Mouse (Mus musculus): ENCODE data around the gene Tut7.
"Not testable (repeated sequence)": the region's sequence is repeated elsewhere in the genome, so short reads cannot be mapped to it uniquely, and the experiment has no call there.

DNA sequence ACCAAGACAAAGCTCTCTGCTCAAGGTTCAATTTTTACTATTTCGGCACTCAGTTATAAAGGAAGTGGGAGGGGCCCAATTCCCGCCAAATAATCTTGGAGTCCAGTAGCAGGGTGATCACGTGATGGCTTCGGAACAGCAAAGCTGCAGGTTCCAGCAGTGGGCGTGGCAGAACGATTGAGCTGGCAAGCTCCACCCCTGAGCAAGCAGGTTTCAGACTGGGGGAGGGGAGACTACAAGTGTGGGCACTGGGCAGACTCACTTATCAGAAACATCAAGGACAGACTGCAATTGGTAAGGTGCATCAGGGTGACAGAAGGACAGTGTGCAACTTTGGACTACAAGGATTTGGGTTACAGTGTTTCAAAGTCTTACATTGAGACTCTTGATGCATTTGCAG lies 88.6 kb downstream of the Tut7 start:
- TF ChIP-seq EP300, CTCF (IDR thresholded peaks at IDR 0.05; ENCODE audit: low read depth): not testable (repeated sequence)

Measured in liver, embryonic 14.5 days (tissue).